Comparison of ENCODE assay signal across 8 mouse cellular contexts in the genomic region with DNA sequence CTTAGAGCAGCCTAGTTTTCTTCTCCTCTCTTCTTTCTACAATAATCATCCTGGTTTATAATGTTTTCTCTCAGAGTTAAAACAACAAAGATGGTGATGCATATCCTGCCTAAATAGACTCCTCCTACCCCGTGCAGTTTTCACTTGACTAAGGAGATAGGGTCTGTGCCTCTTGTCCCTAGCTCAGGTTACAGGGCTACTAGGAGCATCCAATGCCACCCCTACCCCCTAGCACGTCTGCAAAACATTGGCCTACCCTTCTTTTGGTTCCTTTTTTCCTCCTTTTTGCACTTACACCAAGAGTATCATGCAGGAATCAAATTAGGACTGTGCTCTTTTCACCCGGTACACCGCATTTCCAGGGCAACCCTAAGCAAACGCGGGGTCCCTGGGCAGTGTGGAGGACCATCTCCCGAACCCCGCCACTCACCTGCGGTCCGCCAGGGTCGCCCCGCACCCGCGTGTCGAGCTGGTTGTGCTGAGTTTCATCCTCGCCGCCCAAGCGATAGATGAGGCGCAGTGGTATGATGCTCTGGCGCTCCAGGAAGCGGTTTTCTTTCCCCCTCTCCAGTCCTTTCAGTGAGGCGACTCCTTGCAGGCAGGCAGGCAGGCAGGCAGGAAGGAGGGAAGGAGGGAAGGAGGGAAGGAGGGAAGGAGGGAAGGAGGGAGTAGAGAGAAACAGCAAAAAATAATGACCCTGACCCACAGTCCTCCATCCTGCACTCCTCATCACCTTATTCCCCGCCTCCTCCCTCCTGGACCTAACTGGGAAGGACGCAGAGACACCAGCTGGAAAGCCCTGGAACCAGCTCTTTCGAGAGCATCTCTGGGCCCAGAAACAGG. TPM values are rescaled to one million over a fixed set of nuclear protein-coding genes. Genes with fewer than 3 reads are reported as not detected.
DNase-seq lines count a peak whose midpoint lies in the region; ATAC-seq and TF ChIP-seq lines count a peak whose summit lies in the region.
"Had no signal": no experiment of that assay in that cellular context is flagged by ENCODE, and none has a peak within 500 bp of the region (broad histone marks: within the 10 kb centered on the region; RNA-seq: fewer than 3 reads in every experiment).

No protein-coding gene starts in this region.

- peak; percentile 44 for DNase-seq in Muller cell, postnatal 12 days (ENCODE audit: inconsistent ontology term)
- peak; percentile 55 for DNase-seq in hindbrain, postnatal 0 days (ENCODE audit: low spot score)
- DNase-seq in liver, postnatal 0 days, result no peak
- no peak for DNase-seq in adrenal gland, postnatal 25 days

- peak overlapping the region; percentile 85 for H3K4me2 ChIP-seq in embryonic facial prominence, embryonic 12.5 days (replicated peaks)
- H3K4me2 ChIP-seq in hindbrain, postnatal 0 days (ENCODE audit: low read depth, low read length), result peak overlapping the region; percentile 72
- H3K4me2 ChIP-seq in liver, postnatal 0 days (ENCODE audit: low read depth, low read length), result peak overlapping the region; percentile 76
- peak overlapping the region; percentile 96 for H3K4me2 ChIP-seq in stomach, embryonic 16.5 days (ENCODE audit: low read depth, low read length)

- no peaks in the 10 kb centered on the region for H3K36me3 ChIP-seq in E14TG2a.4 (ENCODE audit: insufficient read depth, low read length)
- H3K36me3 ChIP-seq in embryonic facial prominence, embryonic 12.5 days, result no peaks in the 10 kb centered on the region
- H3K36me3 ChIP-seq in hindbrain, postnatal 0 days (ENCODE audit: insufficient read depth, low read length), result no peaks in the 10 kb centered on the region
- no peaks in the 10 kb centered on the region for H3K36me3 ChIP-seq in liver, postnatal 0 days (replicated peaks; ENCODE audit: insufficient read depth, low read length)
- no peaks in the 10 kb centered on the region for H3K36me3 ChIP-seq in stomach, embryonic 16.5 days (ENCODE audit: control insufficient read depth, insufficient read depth, low read length)

- TF ChIP-seq CTCF in E14TG2a.4 (conservative IDR thresholded peaks at IDR 0.05; ENCODE audit: low read length), result no peak
- peak; percentile 14; the same call in 1 of the 2 replicates for TF ChIP-seq CTCF in hindbrain, postnatal 0 days (IDR thresholded peaks at IDR 0.05; ENCODE audit: low read depth)
- TF ChIP-seq CTCF in liver, postnatal 0 days (IDR thresholded peaks at IDR 0.05; ENCODE audit: low read depth), result no peak

- ATAC-seq in embryonic facial prominence, embryonic 12.5 days (ENCODE audit: insufficient number of reproducible peaks, insufficient read depth, low FRiP score, low TSS enrichment), result peak; percentile 59; the same call in 1 of the 2 replicates
- ATAC-seq in hindbrain, postnatal 0 days, result peak; percentile 65
- no peak for ATAC-seq in liver, postnatal 0 days
- no peak for ATAC-seq in stomach, embryonic 16.5 days (ENCODE audit: insufficient read depth, low FRiP score)

- H3K9me3 ChIP-seq in E14TG2a.4 (ENCODE audit: low read length), result no peaks in the 10 kb centered on the region
- H3K9me3 ChIP-seq in embryonic facial prominence, embryonic 12.5 days, result no peaks in the 10 kb centered on the region
- no peaks in the 10 kb centered on the region for H3K9me3 ChIP-seq in hindbrain, postnatal 0 days (ENCODE audit: low read length)
- H3K9me3 ChIP-seq in liver, postnatal 0 days (ENCODE audit: low read length), result no peaks in the 10 kb centered on the region
- no peaks in the 10 kb centered on the region for H3K9me3 ChIP-seq in stomach, embryonic 16.5 days (replicated peaks; ENCODE audit: control insufficient read depth, low read length)

- peaks cover 10% of the 10 kb centered on the region for H3K27me3 ChIP-seq in E14TG2a.4 (ENCODE audit: insufficient read depth, low read length)
- H3K27me3 ChIP-seq in embryonic facial prominence, embryonic 12.5 days, result 0 out of 2 replicates have a peak, but pooled peaks cover 3% of the 10 kb centered on the region
- H3K27me3 ChIP-seq in hindbrain, postnatal 0 days (ENCODE audit: insufficient read depth, low read length), result no peaks in the 10 kb centered on the region
- peaks cover 19% of the 10 kb centered on the region for H3K27me3 ChIP-seq in liver, postnatal 0 days (ENCODE audit: insufficient read depth, low read length)
- H3K27me3 ChIP-seq in stomach, embryonic 16.5 days (ENCODE audit: control insufficient read depth, insufficient read depth, low read length), result no peaks in the 10 kb centered on the region

- peak overlapping the region; percentile 64 for H3K9ac ChIP-seq in embryonic facial prominence, embryonic 12.5 days
- H3K9ac ChIP-seq in hindbrain, postnatal 0 days (replicated peaks; ENCODE audit: low read length), result peak overlapping the region; percentile 94
- no peak overlapping the region for H3K9ac ChIP-seq in liver, postnatal 0 days (replicated peaks)
- peak overlapping the region; percentile 70 for H3K9ac ChIP-seq in stomach, embryonic 16.5 days (ENCODE audit: low read length)

- no peak for TF ChIP-seq EP300 in liver, postnatal 0 days (IDR thresholded peaks at IDR 0.05; ENCODE audit: low read depth)

- H3K4me1 ChIP-seq in E14TG2a.4 (replicated peaks; ENCODE audit: low read depth, low read length), result peaks cover 14% of the 10 kb centered on the region
- peaks cover 6% of the 10 kb centered on the region; the same call in 1 of the 2 replicates for H3K4me1 ChIP-seq in embryonic facial prominence, embryonic 12.5 days
- no peaks in the 10 kb centered on the region for H3K4me1 ChIP-seq in hindbrain, postnatal 0 days (ENCODE audit: insufficient read depth, low read length)
- no peaks in the 10 kb centered on the region; the same call in 1 of the 2 replicates for H3K4me1 ChIP-seq in liver, postnatal 0 days (ENCODE audit: insufficient read depth)
- 0 out of 2 replicates have a peak, but pooled peaks cover 4% of the 10 kb centered on the region for H3K4me1 ChIP-seq in stomach, embryonic 16.5 days (ENCODE audit: control insufficient read depth, insufficient read depth, low read length)

- WGBS in embryonic facial prominence, embryonic 12.5 days, result 1% methylated on average over 25 of the region's 25 CpGs
- WGBS in hindbrain, postnatal 0 days, result 1% methylated on average over 25 of the region's 25 CpGs
- WGBS in liver, postnatal 0 days (ENCODE audit: insufficient replicate concordance), result 7% methylated on average over 25 of the region's 25 CpGs
- WGBS in stomach, embryonic 16.5 days, result 3% methylated on average over 24 of the region's 25 CpGs

- peak overlapping the region; percentile 91 for H3K4me3 ChIP-seq in E14TG2a.4 (replicated peaks; ENCODE audit: low read length)
- peak overlapping the region; percentile 72 for H3K4me3 ChIP-seq in embryonic facial prominence, embryonic 12.5 days
- peak overlapping the region; percentile 85 for H3K4me3 ChIP-seq in hindbrain, postnatal 0 days (ENCODE audit: low read length)
- H3K4me3 ChIP-seq in liver, postnatal 0 days (ENCODE audit: low read depth, low read length), result peak overlapping the region; percentile 45; the same call in 1 of the 2 replicates
- H3K4me3 ChIP-seq in stomach, embryonic 16.5 days (replicated peaks; ENCODE audit: low read length), result peak overlapping the region; percentile 67

- 0 out of 2 replicates have a peak overlapping the region, but pooled peaks have one; percentile 17 for H3K27ac ChIP-seq in embryonic facial prominence, embryonic 12.5 days
- peak overlapping the region; percentile 87 for H3K27ac ChIP-seq in hindbrain, postnatal 0 days
- H3K27ac ChIP-seq in liver, postnatal 0 days (ENCODE audit: low read depth), result no peak overlapping the region
- H3K27ac ChIP-seq in stomach, embryonic 16.5 days (ENCODE audit: low read length), result no peak overlapping the region

RNA-seq across cellular contexts. Expression of a gene that starts 1.0 kb away (rescaled TPM):
- 17.6 and 18.4 TPM in 2 replicates for polyA plus RNA-seq in embryonic facial prominence, embryonic 12.5 days (2016; fragmentation: Nextera tagmentation; extraction: Ambion mirVana)
- 81.7 and 91.2 TPM in 2 replicates for total RNA-seq in hindbrain, postnatal 0 days (2014; rRNA removed)
- polyA plus RNA-seq in hindbrain, postnatal 0 days (2015; fragmentation: Nextera tagmentation; extraction: Ambion mirVana), result 46.1 and 46.2 TPM in 2 replicates
- 0.15 and 0.33 TPM in 2 replicates for polyA plus RNA-seq in liver, postnatal 0 days (2015; fragmentation: Nextera tagmentation; extraction: Ambion mirVana)
- 6.2 and 7.0 TPM in 2 replicates for polyA plus RNA-seq in stomach, embryonic 16.5 days (2015; fragmentation: Nextera tagmentation; extraction: Ambion mirVana)
- 3.2 and 3.9 TPM in 2 replicates for total RNA-seq in adrenal gland, postnatal 25 days (2021)
- polyA plus RNA-seq: erythroblast, embryonic 14.5 days had no signal

RNA-seq across cellular contexts. Expression of a gene that starts 55.5 kb away (rescaled TPM):
- polyA plus RNA-seq in embryonic facial prominence, embryonic 12.5 days (2016; fragmentation: Nextera tagmentation; extraction: Ambion mirVana), result 50.9 and 54.6 TPM in 2 replicates
- 8.1 and 11.4 TPM in 2 replicates for total RNA-seq in hindbrain, postnatal 0 days (2014; rRNA removed)
- polyA plus RNA-seq in hindbrain, postnatal 0 days (2015; fragmentation: Nextera tagmentation; extraction: Ambion mirVana), result 10.5 and 10.6 TPM in 2 replicates
- polyA plus RNA-seq in liver, postnatal 0 days (2015; fragmentation: Nextera tagmentation; extraction: Ambion mirVana), result 14.0 TPM in 2 replicates
- polyA plus RNA-seq in stomach, embryonic 16.5 days (2015; fragmentation: Nextera tagmentation; extraction: Ambion mirVana), result 26.0 and 30.9 TPM in 2 replicates
- total RNA-seq in adrenal gland, postnatal 25 days (2021), result 9.8 and 10.5 TPM in 2 replicates

RNA-seq across cellular contexts. Expression of a gene that starts 55.7 kb away (rescaled TPM):
- polyA plus RNA-seq in embryonic facial prominence, embryonic 12.5 days (2016; fragmentation: Nextera tagmentation; extraction: Ambion mirVana), result 12.4 and 14.1 TPM in 2 replicates
- total RNA-seq in hindbrain, postnatal 0 days (2014; rRNA removed), result 8.5 and 11.0 TPM in 2 replicates
- polyA plus RNA-seq in hindbrain, postnatal 0 days (2015; fragmentation: Nextera tagmentation; extraction: Ambion mirVana), result 9.1 and 10.6 TPM in 2 replicates
- 2.9 and 3.1 TPM in 2 replicates for polyA plus RNA-seq in liver, postnatal 0 days (2015; fragmentation: Nextera tagmentation; extraction: Ambion mirVana)
- polyA plus RNA-seq in stomach, embryonic 16.5 days (2015; fragmentation: Nextera tagmentation; extraction: Ambion mirVana), result 10.4 and 12.5 TPM in 2 replicates
- total RNA-seq in adrenal gland, postnatal 25 days (2021), result 13.1 and 15.1 TPM in 2 replicates

Comparison
In these comparisons a context has a peak if more than half of its experiments do, and no peak if none do; other contexts are left out.
1. DNase-seq: peak in Muller cell, postnatal 12 days (single experiment) and hindbrain, postnatal 0 days (single experiment); none in liver, postnatal 0 days (single experiment) and adrenal gland, postnatal 25 days (single experiment).
2. ATAC-seq: peak in embryonic facial prominence, embryonic 12.5 days (single experiment) and hindbrain, postnatal 0 days (single experiment); none in liver, postnatal 0 days (single experiment) and stomach, embryonic 16.5 days (single experiment).
3. H3K27ac ChIP-seq: peak in embryonic facial prominence, embryonic 12.5 days (single experiment) and hindbrain, postnatal 0 days (single experiment); none in liver, postnatal 0 days (single experiment) and stomach, embryonic 16.5 days (single experiment).
4. Peak in every context shown above with its lines, with median percentiles within 50 percentile points of each other: H3K4me3 ChIP-seq and H3K4me2 ChIP-seq.